Mouse (Mus musculus) neural tube, embryonic 13.5 days (tissue): ENCODE data around the gene Ptgfr. TPM values are rescaled to one million over a fixed set of nuclear protein-coding genes. Genes with fewer than 3 reads are reported as not detected.

ENCODE experiments used
- ATAC-seq: fragments of 200-750 bp; cut with Nextera tagmentation; 2 replicates; pipeline ENCODE4 v1.8.0; 2017; ENCODE audit warnings: low read depth, mild to moderate bottlenecking, moderate TSS enrichment, moderate library complexity
- H3K27ac ChIP-seq: fragments of 300-500 bp; sonication (generic); replicated peaks from 2 replicates; pipeline ENCODE4 v1.5.1; 2015; ENCODE audit warnings: moderate library complexity, mild to moderate bottlenecking, inconsistent platforms
- H3K27me3 ChIP-seq: fragments of 300-500 bp; sonication (generic); 2 replicates; pipeline ENCODE4 v1.6.1; 2015; ENCODE audit warnings: mild to moderate bottlenecking, inconsistent platforms
- H3K36me3 ChIP-seq: fragments of 300-500 bp; sonication (generic); 2 replicates; pipeline ENCODE4 v1.6.1; 2015; ENCODE audit warnings: mild to moderate bottlenecking, inconsistent platforms
- H3K4me1 ChIP-seq: fragments of 300-500 bp; sonication (generic); replicated peaks from 2 replicates; pipeline ENCODE4 v1.6.1; 2015; ENCODE audit warnings: inconsistent platforms
- H3K4me2 ChIP-seq: fragments of 300-500 bp; sonication (generic); 2 replicates; pipeline ENCODE4 v1.6.1; 2015; ENCODE audit warnings: inconsistent platforms, mild to moderate bottlenecking, moderate library complexity
- H3K4me3 ChIP-seq: fragments of 300-500 bp; sonication (generic); 2 replicates; pipeline ENCODE4 v1.5.1; 2015; ENCODE audit warnings: mild to moderate bottlenecking, inconsistent platforms
- H3K9ac ChIP-seq: fragments of 300-500 bp; sonication (generic); 2 replicates; pipeline ENCODE4 v1.6.1; 2015; ENCODE audit warnings: moderate library complexity, mild to moderate bottlenecking, inconsistent platforms
- H3K9me3 ChIP-seq: fragments of 300-500 bp; sonication (generic); 2 replicates; pipeline ENCODE4 v1.6.1; 2016; ENCODE audit warnings: inconsistent platforms
- WGBS: fragments of 180-500 bp; shearing (Covaris S2); methylation state at CpG from one replicate; pipeline ENCODE4 v1.1.7; 2015; 5-methylcytosine and 5-hydroxymethylcytosine counted together
- polyA plus RNA-seq: library from polyadenylated mRNA; unstranded; fragments of >200 nt; fragmentation: Nextera tagmentation; extraction: Ambion mirVana; gene quantifications from 2 replicates; pipeline ENCODE4 v1.2.1, GENCODE M21; 2015

Ptgfr gene
- polyA plus RNA-seq, 1 experiment from 2014 or later = 2.1 TPM

GRCm38 (mm10) chr3:151835831-151836230, 1.6 kb downstream of the Ptgfr start:
- WGBS = 75% methylated on average over 3 of the region's 3 CpGs
- no peaks in the 10 kb centered on the region for H3K9me3 ChIP-seq
- no peak overlapping the region for H3K4me2 ChIP-seq

GRCm38 (mm10) chr3:151827950-151828610, 9.3 kb downstream of the Ptgfr start:
- H3K4me2 ChIP-seq = no peak overlapping the region
- no peaks in the 10 kb centered on the region for H3K4me1 ChIP-seq
- H3K27me3 ChIP-seq = no peaks in the 10 kb centered on the region
- ATAC-seq = no peak
- no peaks in the 10 kb centered on the region for H3K9me3 ChIP-seq
- no peak overlapping the region for H3K4me3 ChIP-seq
- no peaks in the 10 kb centered on the region for H3K36me3 ChIP-seq
- 72% methylated on average over 11 of the region's 11 CpGs for WGBS
- H3K27ac ChIP-seq = no peak overlapping the region
- no peak overlapping the region for H3K9ac ChIP-seq

More at GRCm38 (mm10) chr3:151835831-151836230, 1.6 kb downstream of the Ptgfr start:
- ATAC-seq = no peak
- no peak overlapping the region for H3K9ac ChIP-seq
- no peak overlapping the region for H3K4me3 ChIP-seq
- H3K27me3 ChIP-seq = peaks cover 26% of the 10 kb centered on the region
- no peaks in the 10 kb centered on the region for H3K36me3 ChIP-seq
- H3K4me1 ChIP-seq = peaks cover 13% of the 10 kb centered on the region
- H3K27ac ChIP-seq = no peak overlapping the region

- WGBS = 84% methylated on average over 4 of the region's 4 CpGs
- Histone ChIP-seq H3K9ac (no peak overlapping the region), H3K4me3 (no peak overlapping the region), H3K4me2 (no peak overlapping the region), H3K27me3 (no peaks in the 10 kb centered on the region), H3K27ac (no peak overlapping the region), H3K4me1 (no peaks in the 10 kb centered on the region), H3K36me3 (no peaks in the 10 kb centered on the region), H3K9me3 (no peaks in the 10 kb centered on the region)
- ATAC-seq = no peak
These were observed 17.6 kb downstream of the Ptgfr start for GRCm38 (mm10) chr3:151819811-151820210.

GRCm38 (mm10) chr3:151818265-151818664, 19.2 kb downstream of the Ptgfr start:
- Histone ChIP-seq H3K9me3 (no peaks in the 10 kb centered on the region), H3K4me3 (no peak overlapping the region), H3K27ac (no peak overlapping the region), H3K36me3 (no peaks in the 10 kb centered on the region), H3K4me2 (no peak overlapping the region), H3K4me1 (no peaks in the 10 kb centered on the region), H3K27me3 (no peaks in the 10 kb centered on the region), H3K9ac (no peak overlapping the region)
- no peak for ATAC-seq
- WGBS = 75% methylated on average over 6 of the region's 6 CpGs

DNA sequence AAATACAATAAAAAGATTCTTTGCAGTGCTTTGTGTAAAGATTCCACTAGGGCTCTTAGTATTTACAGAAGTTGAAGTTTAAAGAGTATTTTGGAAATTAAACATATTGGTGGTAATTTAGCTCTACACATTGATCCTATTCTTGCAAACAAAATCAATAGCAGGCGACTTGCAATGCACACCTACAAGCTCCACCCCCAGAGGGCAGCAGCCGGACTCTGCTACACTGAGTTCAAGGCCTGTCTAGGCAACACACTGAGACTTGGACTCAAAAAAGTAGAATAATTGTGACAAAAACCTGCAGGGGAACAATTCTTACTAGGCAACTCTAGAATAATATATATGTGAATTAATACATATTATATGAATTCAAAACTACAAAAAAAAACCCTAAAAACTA, 28.8 kb downstream of the Ptgfr start:
- H3K36me3 ChIP-seq = no peaks in the 10 kb centered on the region
- no peak overlapping the region for H3K27ac ChIP-seq
- no peak overlapping the region for H3K4me3 ChIP-seq
- H3K9me3 ChIP-seq = no peaks in the 10 kb centered on the region
- H3K4me2 ChIP-seq = no peak overlapping the region
- no peak for ATAC-seq
- no peaks in the 10 kb centered on the region for H3K27me3 ChIP-seq
- H3K9ac ChIP-seq = no peak overlapping the region
- H3K4me1 ChIP-seq = no peaks in the 10 kb centered on the region
- WGBS = 79% methylated on average over 2 of the region's 2 CpGs

DNA sequence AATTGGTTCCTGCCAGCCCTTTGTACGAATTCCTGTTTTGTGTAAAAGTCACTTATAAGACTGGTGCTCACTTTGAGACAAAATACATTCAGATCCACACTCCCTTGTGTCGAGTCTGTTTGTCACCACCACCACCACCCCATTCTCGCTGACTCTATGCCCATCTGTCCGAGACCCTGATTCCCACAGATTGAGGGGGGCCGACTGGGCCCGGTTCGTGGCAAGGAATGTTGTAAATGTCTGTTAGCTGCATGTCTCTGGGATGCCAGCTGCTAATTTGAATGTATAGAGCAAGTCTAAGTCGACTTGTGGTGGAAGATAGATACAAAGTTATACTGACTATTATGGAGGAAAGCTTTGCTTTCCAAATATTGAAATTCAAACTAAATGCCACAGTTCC, 48.8 kb downstream of the Ptgfr start:
- WGBS = 65% methylated on average over 8 of the region's 8 CpGs
- H3K4me3 ChIP-seq = no peak overlapping the region
- ATAC-seq = no peak
- no peaks in the 10 kb centered on the region for H3K9me3 ChIP-seq
- H3K27ac ChIP-seq = no peak overlapping the region
- no peak overlapping the region for H3K4me2 ChIP-seq
- H3K4me1 ChIP-seq = no peaks in the 10 kb centered on the region
- H3K9ac ChIP-seq = no peak overlapping the region
- no peaks in the 10 kb centered on the region for H3K36me3 ChIP-seq
- no peaks in the 10 kb centered on the region for H3K27me3 ChIP-seq

DNA sequence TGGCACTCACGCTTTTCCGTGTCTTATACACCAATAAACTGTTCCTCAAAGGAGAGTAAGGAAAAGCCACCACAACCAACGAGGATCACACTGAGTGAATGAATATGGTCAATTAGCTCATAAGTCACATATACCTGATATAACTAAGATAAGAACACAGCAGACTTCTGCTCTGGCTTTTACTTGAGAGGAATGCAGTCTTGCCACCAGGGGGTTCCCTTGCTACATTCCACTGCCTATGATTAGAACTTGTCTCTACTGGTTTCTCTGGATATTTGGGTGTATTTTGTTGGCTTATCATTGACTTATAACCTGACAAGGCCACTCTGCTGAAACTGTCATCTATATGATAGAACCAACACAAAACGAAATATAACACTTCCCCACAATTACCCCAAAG, 62.3 kb downstream of the Ptgfr start:
- ATAC-seq = no peak
- Histone ChIP-seq H3K27ac (no peak overlapping the region), H3K4me2 (no peak overlapping the region), H3K36me3 (no peaks in the 10 kb centered on the region), H3K9me3 (no peaks in the 10 kb centered on the region), H3K4me3 (no peak overlapping the region), H3K9ac (no peak overlapping the region), H3K4me1 (no peaks in the 10 kb centered on the region), H3K27me3 (no peaks in the 10 kb centered on the region)
- WGBS = 75% methylated on average over 4 of the region's 4 CpGs

GRCm38 (mm10) chr3:151771074-151771473, 66.4 kb downstream of the Ptgfr start:
- Histone ChIP-seq H3K27ac (no peak overlapping the region), H3K4me2 (no peak overlapping the region), H3K36me3 (no peaks in the 10 kb centered on the region), H3K27me3 (no peaks in the 10 kb centered on the region), H3K9me3 (no peaks in the 10 kb centered on the region), H3K9ac (no peak overlapping the region), H3K4me1 (no peaks in the 10 kb centered on the region), H3K4me3 (no peak overlapping the region)
- whole genome bisulfite sequencing = 68% methylated on average over 3 of the region's 3 CpGs
- ATAC-seq = no peak

DNA sequence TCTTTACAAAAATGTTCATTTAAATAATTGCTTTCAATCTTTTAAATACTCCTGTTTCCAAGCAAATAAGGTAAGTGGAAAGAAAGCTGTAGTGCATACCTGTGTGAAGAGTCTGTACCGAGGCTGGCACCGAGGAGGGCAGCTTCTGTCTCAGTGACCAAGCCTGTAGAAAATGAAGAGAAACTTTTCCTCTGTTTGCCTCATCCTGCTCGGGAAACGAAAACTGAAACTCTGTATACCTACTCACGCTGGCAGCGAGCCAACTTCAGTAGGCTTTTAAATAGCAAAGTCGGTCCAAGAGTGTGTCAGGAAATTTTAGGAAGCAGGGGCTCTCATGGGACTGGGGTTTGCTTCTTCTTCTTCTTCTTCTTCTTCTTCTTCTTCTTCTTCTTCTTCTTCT, 87.7 kb downstream of the Ptgfr start, which contains the start of gene Ifi44:
Ifi44 (minus strand) TSS at position 224 of the 400 bp plus-strand sequence.
- no peak for ATAC-seq
- H3K36me3 ChIP-seq = no peaks in the 10 kb centered on the region
- WGBS = 75% methylated on average over 7 of the region's 7 CpGs
- H3K4me2 ChIP-seq = no peak within 1 kb of the TSS
- H3K27me3 ChIP-seq = no peaks in the 10 kb centered on the region
- no peak within 1 kb of the TSS for H3K27ac ChIP-seq
- H3K4me1 ChIP-seq = no peaks in the 10 kb centered on the region
- no peak within 1 kb of the TSS for H3K9ac ChIP-seq
- H3K9me3 ChIP-seq = no peaks in the 10 kb centered on the region
- no peak within 1 kb of the TSS for H3K4me3 ChIP-seq

- no peaks in the 10 kb centered on the region for H3K9me3 ChIP-seq
- H3K27ac ChIP-seq = no peak overlapping the region
- no peaks in the 10 kb centered on the region for H3K4me1 ChIP-seq
- H3K9ac ChIP-seq = no peak overlapping the region
- 95% methylated on average over 1 of the region's 1 CpGs for WGBS
- no peaks in the 10 kb centered on the region for H3K27me3 ChIP-seq
- H3K4me2 ChIP-seq = no peak overlapping the region
- ATAC-seq = no peak
- H3K36me3 ChIP-seq = no peaks in the 10 kb centered on the region
- no peak overlapping the region for H3K4me3 ChIP-seq
These were observed 88.9 kb downstream of the Ptgfr start for GRCm38 (mm10) chr3:151748514-151748913.

Other genes starting within 250 kb of the Ptgfr start
- gene Ifi44, start 87.7 kb downstream of the Ptgfr start, polyA plus RNA-seq = 0.17 and 0.38 TPM in 2 replicates
- gene Ifi44l, start 74.7 kb downstream of the Ptgfr start, polyA plus RNA-seq = 0.24 and 0.29 TPM in 2 replicates